Mouse (Mus musculus) CD8-positive naive resting alpha-beta T cell, adult 2 months (primary cell): ENCODE results near the gene Tcf7l2.
A peak's percentile ranks its signal among the peaks of the same experiment; 100 is the strongest.

Experiments used
- DNase-seq, 2 experiments: peaks; one replicate each; pipeline ENCODE4 v3.0.0; 2022; ENCODE audit warnings: low read depth in 2 of 2, low spot score in 2 of 2

Tcf7l2 gene

DNA sequence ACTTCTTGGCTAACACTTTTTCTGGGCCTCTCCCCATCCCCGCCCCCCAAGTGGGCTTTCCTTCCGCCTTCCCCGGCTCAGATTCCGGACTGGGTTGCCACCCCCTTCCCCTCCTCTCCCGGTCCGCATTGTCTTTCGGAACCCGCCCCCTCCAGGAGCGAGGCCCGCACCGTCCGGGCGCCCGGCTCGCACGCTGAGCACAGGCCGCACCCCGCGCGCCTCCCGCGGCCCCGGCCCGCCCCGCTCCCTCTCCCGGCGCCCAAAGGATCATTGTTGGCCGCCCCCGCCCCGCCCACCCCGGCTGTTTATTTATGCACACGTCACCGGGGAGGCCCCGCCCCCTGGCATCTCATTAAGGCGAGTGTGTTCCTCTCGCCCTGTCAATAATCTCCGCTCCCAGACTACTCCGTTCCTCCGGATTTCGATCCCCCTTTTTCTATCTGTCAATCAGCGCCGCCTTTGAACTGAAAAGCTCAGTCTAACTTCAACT is at the start of gene Tcf7l2:
Gene Tcf7l2 (plus strand): TSS at position 382 of the 490 bp plus-strand sequence.
- peak; percentile 50 to 64 for DNase-seq

GRCm38 (mm10) chr19:55694651-55695050 is 47.0 kb upstream of the Tcf7l2 start:
- no peak for DNase-seq

GRCm38 (mm10) chr19:55695418-55695817 is 46.2 kb upstream of the Tcf7l2 start:
- DNase-seq = no peak

GRCm38 (mm10) chr19:55698892-55699291 is 42.7 kb upstream of the Tcf7l2 start:
- DNase-seq = no peak

GRCm38 (mm10) chr19:55700214-55700568 is 41.4 kb upstream of the Tcf7l2 start:
- DNase-seq = no peak

DNA sequence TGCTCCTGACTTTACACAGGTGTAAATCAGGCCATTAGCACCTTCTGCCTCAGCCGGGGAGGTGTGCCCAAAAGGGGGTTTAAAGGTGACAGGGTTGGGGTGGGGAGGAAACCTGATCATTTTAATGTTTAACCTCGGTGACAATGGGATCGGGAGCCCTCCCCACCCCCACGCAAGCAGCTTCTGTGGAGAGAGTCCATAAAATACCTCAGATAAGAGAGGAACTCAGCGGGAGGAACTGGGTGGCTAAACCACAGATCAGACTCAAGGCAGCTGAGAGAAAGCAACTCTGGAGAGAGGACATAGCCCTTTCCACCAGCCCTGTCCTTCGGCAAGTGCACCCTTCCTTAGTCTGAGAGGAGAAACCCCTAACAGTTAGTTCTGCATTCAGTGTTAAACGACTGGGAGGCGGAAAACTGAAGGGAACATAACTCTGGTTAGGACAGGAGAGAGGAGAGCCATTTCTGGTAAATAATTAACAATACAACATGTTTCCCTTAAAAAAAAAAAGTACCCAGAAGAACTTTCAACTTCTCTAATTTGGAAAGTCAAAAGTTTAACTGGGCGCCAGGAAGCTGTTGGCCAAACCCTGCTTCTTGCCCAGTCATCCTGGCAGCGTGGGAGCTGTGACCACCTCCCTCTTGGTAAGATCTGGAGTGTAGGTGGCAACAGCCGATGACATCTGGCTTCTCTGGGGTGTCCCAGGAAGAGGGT is 40.9 kb upstream of the Tcf7l2 start:
- no peak for DNase-seq

- no peak for DNase-seq
Measured at GRCm38 (mm10) chr19:55701283-55701633, 40.4 kb upstream of the Tcf7l2 start.

DNA sequence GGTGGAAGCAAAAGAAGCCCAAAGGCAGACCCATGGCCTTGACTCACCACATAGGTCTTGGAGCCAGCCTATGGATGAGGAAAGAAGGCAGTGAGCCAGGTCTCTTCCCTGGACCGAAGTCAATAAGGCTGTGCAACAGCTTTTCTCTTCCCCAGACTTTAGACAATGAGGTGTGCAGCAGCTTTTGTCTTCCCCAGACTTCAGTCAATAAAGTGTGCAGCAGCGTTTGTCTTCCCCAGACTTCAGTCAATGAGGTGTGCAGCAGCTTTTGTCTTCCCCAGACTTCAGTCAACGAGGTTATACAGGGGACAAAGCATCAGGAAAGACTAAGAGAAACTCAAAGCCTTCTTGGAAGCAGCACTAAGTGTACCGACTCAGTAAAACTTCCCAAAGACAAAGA is 39.5 kb upstream of the Tcf7l2 start:
- DNase-seq = no peak

DNA sequence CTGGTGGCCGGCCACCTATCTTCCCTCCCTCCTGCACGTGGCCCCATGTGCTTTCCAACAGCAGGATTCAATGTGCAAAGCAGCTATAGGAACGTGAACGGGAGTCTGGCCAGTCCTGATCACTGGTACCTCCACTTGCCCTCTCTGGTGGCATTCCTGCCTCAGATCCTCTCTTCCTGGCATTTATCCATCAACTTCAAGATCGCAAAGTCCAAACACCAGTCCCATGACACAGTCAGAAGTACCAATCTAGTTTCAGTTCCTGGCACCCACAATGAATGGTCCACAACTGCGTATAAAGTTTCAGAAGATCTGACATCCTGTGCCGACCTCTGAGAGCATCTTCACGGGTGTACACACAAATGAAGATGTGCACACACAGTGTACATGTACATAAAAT is 38.9 kb upstream of the Tcf7l2 start:
- DNase-seq = no peak

DNA sequence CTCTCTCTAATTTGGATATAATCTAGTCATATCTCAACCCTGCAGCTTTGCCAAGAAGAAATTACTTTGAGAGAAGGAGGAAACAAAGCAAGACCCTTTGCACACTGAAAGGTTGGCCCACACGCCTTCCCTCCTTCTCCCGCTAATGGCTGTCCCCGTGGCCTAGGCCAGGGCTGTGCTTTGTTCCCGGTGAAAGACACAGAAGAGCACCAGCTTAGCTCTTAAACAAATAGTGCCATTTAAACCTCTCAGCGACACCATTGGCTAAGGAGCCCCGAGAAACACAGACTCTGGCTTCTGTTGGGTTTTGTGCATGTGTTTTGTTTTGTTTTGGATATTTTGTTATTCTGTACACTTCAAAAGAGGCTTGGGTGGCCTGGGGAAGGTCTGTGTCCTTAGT is 37.5 kb upstream of the Tcf7l2 start:
- no peak for DNase-seq

DNA sequence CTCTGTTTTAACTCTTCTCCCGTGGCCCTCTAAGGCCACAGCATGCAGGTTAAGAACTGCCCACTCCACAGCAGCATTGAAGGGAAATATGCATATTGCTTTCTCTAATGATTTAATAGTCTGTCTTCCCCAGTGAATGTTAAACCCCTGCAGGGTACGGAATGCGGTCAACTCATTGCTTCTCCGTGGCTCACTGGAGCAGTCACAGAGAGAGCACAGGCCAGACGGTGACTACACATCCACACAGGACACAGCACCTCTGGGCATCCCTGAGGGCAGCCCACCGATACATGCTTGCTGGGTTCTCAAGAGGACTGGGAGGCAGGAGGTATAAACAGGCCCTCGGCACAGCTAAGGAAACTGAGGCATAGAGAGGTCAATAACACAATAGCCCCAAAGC is 35.3 kb upstream of the Tcf7l2 start:
- DNase-seq = no peak

GRCm38 (mm10) chr19:55706806-55707205 is 34.8 kb upstream of the Tcf7l2 start:
- DNase-seq = no peak

DNA sequence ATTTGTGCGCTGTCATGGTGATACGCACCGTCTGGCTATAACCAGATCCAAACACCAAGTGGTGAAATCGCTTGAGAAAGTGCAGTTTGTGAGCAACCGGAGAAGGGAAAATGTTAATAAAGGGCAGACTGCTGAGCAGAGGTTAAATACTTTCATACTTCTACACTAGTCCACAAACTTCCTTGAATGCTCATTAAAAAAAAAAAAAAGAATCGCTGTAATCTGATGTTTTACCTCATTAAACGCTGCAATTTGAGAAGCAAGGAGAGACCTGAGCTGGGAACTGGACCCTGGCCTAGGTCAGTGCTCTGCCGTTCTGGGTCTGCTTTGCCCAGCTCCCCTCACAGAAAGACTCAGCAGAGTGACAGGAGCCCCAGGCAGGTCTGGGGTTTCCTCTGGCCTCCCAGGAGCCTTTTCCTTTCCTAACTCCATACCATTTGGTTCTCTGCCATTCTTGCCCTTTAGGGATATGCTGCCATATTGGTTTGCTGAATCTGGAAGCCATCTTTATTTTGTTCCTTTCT is 33.5 kb upstream of the Tcf7l2 start:
- DNase-seq = no peak

DNA sequence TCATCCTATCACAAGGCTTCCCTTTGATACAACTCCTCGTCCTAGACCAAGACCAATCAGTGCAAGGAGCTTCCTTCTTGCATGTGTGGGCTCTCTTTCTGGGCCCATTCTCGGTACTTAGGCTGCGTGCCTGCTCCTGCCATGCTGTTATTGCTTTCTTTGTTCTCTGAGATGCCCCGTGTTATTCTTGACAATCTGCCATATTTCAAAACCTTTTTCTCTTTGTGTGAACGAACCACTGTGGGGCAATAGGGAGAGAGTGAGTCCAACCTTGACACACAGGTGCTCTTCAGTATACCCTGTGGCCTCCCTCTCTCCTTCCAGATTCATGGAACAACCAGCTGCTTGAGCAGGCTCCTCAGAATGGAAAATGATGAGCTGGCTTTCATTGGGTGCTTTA is 30.8 kb upstream of the Tcf7l2 start:
- no peak for DNase-seq

GRCm38 (mm10) chr19:55711701-55712100 is 29.9 kb upstream of the Tcf7l2 start:
- no peak for DNase-seq

DNA sequence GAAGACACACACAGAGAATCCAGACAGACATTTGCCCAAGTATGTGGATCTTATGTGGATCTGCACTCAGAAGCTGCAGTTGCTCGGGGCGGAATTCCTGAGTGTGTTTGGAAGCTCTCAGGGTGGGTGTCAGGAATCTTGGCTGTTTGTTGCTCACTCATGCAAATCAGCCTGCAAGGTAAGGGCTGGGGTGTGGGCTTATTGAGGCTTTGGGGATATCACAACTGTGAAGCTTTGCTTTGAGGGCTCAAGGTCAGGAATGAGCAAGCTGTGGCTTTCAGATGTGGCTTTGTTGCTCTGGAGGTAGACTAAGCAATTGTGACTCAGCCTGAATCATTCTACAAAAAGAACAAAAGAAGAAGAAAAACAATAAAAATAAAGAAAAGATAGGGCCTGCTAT is 28.9 kb upstream of the Tcf7l2 start:
- no peak for DNase-seq

- no peak for DNase-seq
Measured at GRCm38 (mm10) chr19:55714015-55714414, 27.6 kb upstream of the Tcf7l2 start.

GRCm38 (mm10) chr19:55714665-55715064 is 27.0 kb upstream of the Tcf7l2 start:
- no peak for DNase-seq

DNA sequence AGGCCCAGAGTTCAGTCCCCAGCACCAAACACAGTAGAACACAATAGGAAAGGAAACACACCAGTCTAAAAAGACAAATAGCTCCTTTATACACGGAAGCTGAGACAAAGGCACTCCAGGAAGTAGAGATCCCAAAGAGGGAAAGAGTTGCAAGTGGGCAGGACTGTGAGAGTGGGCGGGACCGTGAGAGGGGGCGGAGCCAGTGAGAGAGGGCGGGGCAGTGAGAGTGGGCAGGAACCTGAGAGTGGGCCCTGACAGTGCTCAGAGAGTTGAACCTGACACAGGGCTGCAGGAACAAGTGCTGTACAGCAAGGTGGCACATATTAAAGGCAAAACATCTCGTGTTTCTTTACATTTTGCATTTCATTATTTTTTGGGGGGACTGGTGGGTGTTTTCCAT is 22.5 kb upstream of the Tcf7l2 start:
- DNase-seq = no peak

GRCm38 (mm10) chr19:55719524-55720408 is 21.9 kb upstream of the Tcf7l2 start:
- no peak for DNase-seq

GRCm38 (mm10) chr19:55720409-55721092 is 21.1 kb upstream of the Tcf7l2 start:
- no peak for DNase-seq

- DNase-seq = no peak
Measured at GRCm38 (mm10) chr19:55722376-55722775, 19.2 kb upstream of the Tcf7l2 start.
